Mouse (Mus musculus) liver, embryonic 14.5 days (tissue): ENCODE results near the gene Col1a1. TPM values are rescaled to one million over a fixed set of nuclear protein-coding genes. Genes with fewer than 3 reads are reported as not detected.

Experiments
- ATAC-seq: fragments of 200-750 bp; cut with Nextera tagmentation; 2 replicates; pipeline ENCODE4 v1.8.0; 2017; ENCODE audit warnings: moderate number of reproducible peaks, mild to moderate bottlenecking, moderate library complexity; ENCODE audit not compliant: insufficient read depth
- DNase-seq, 3 experiments: peaks; one replicate each; pipeline ENCODE4 v3.0.0-alpha.2; 2012 to 2013; ENCODE audit warnings: low read depth in 3 of 3, low spot score in 3 of 3
- H3K27ac ChIP-seq: fragments of 300-500 bp; sonication (generic); 2 replicates; pipeline ENCODE4 v1.5.1; 2014; ENCODE audit warnings: moderate library complexity, mild to moderate bottlenecking, control low read depth, inconsistent platforms
- H3K27me3 ChIP-seq: fragments of 300-500 bp; sonication (generic); 2 replicates; pipeline ENCODE4 v1.6.1; 2014; ENCODE audit warnings: mild to moderate bottlenecking, low read length, moderate library complexity; ENCODE audit not compliant: control insufficient read depth, insufficient read depth
- H3K36me3 ChIP-seq: fragments of 300-500 bp; sonication (generic); replicated peaks from 2 replicates; pipeline ENCODE4 v1.6.1; 2014; ENCODE audit warnings: low read depth; ENCODE audit not compliant: control insufficient read depth, insufficient read depth
- H3K4me1 ChIP-seq, 2 experiments: fragments of 200-500 bp in 1 of 2; fragments of 300-500 bp in 1 of 2; sonication (generic) in 1 of 2; replicated peaks; 2 replicates each; pipeline ENCODE4 v1.6.1; 2012 to 2014; ENCODE audit warnings: antibody characterized with exemption in 1 of 2, inconsistent platforms in 1 of 2, low read length in 1 of 2; ENCODE audit not compliant: control insufficient read depth in 2 of 2, insufficient read depth in 2 of 2
- H3K4me2 ChIP-seq: fragments of 300-500 bp; sonication (generic); 2 replicates; pipeline ENCODE4 v1.6.1; 2014; ENCODE audit warnings: low read depth, mild to moderate bottlenecking, control low read depth, moderate library complexity
- H3K4me3 ChIP-seq, 2 experiments: fragments of 200-500 bp in 1 of 2; fragments of 300-500 bp in 1 of 2; sonication (generic) in 1 of 2; 2 replicates each; pipeline ENCODE4 v1.5.1; 2012 to 2014; ENCODE audit warnings: low read depth in 2 of 2, low read length in 2 of 2, mild to moderate bottlenecking in 2 of 2, control low read depth in 1 of 2, inconsistent platforms in 1 of 2, moderate library complexity in 1 of 2; ENCODE audit not compliant: insufficient read depth in 1 of 2
- H3K9ac ChIP-seq: fragments of 300-500 bp; sonication (generic); replicated peaks from 2 replicates; pipeline ENCODE4 v1.6.1; 2014; ENCODE audit warnings: mild to moderate bottlenecking, control low read depth, moderate library complexity
- H3K9me3 ChIP-seq: fragments of 300-500 bp; sonication (generic); 2 replicates; pipeline ENCODE4 v1.6.1; 2016; ENCODE audit warnings: low read length, mixed read lengths; ENCODE audit not compliant: control insufficient read depth
- CTCF ChIP-seq: IDR thresholded peaks from 2 replicates; pipeline ENCODE4 v1.5.1; 2016; ENCODE audit warnings: antibody characterized with exemption, low read depth, control low read depth
- EP300 ChIP-seq: IDR thresholded peaks from 2 replicates; pipeline ENCODE4 v1.6.1; 2016; ENCODE audit warnings: antibody characterized with exemption, low read depth
- WGBS: fragments of 180-500 bp; shearing (Covaris S2); extraction: QIAGEN DNeasy Blood & Tissue Kit; methylation state at CpG from one replicate; pipeline ENCODE4 v1.1.7; 2014; ENCODE audit not compliant: insufficient replicate concordance; 5-methylcytosine and 5-hydroxymethylcytosine counted together
- polyA plus RNA-seq, 2 experiments: library from polyadenylated mRNA; depleted of rRNA in 1 of 2; stranded (reverse) in 1 of 2; unstranded in 1 of 2; fragments of >200 nt; fragmentation: Nextera tagmentation in 1 of 2; extraction: Ambion mirVana in 1 of 2; gene quantifications; 2 replicates each; pipeline versions ENCODE4 v1.2.1 to v1.2.3; 2012 to 2014

The Col1a1 gene
- polyA plus RNA-seq, 2 experiments = 14.1 to 30.8 TPM

DNA sequence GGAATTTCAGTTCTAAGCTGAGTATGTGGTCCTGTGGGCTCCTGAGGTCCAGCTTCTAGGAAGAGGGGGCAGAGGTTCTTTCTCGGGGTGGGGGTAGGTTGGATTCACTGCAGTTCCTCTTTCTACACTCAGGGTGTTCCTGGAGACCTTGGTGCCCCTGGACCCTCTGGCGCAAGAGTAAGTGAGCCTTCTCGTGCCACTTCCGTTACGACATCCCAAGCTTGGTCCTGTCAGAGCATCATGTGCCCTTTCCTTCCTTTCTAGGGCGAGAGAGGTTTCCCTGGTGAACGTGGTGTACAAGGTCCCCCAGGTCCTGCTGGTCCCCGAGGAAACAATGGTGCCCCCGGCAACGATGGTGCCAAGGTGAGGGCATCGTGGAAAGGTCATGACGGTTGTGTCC is 9.2 kb downstream of the Col1a1 start:
- Histone ChIP-seq H3K27me3 (no peaks in the 10 kb centered on the region; the same call in 1 of the 2 replicates), H3K9me3 (no peaks in the 10 kb centered on the region), H3K4me2 (no peak overlapping the region), H3K4me1 (no peaks in the 10 kb centered on the region), H3K27ac (no peak overlapping the region), H3K36me3 (no peaks in the 10 kb centered on the region), H3K4me3 (no peak overlapping the region), H3K9ac (no peak overlapping the region)
- ATAC-seq = no peak
- WGBS = 52% methylated on average over 12 of the region's 12 CpGs
- no peak for DNase-seq
- TF ChIP-seq EP300 = no peak
- no peak for TF ChIP-seq CTCF

DNA sequence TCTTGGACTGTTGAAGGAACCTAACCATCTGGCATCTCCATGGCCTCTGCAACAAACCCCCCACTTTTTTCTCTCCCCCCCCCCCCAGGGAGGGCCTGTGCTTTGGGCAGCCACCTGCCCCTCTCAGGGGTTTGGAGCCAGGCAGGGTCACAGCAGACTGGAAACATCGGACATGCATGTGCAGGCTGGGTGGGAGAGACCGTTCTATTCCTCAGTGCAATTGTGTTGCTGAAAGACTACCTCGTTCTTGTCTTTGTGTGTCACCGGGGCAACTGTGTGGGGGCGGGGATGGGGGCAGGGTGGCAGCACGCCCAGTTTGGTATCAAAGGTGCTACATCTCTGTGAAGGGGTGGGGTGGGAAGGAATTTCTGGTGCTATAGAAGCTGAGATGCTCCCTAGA is 16.1 kb downstream of the Col1a1 start:
- no peak overlapping the region for H3K4me3 ChIP-seq
- H3K9me3 ChIP-seq = no peaks in the 10 kb centered on the region
- no peaks in the 10 kb centered on the region for H3K36me3 ChIP-seq
- no peak overlapping the region for H3K9ac ChIP-seq
- no peaks in the 10 kb centered on the region for H3K27me3 ChIP-seq
- ATAC-seq (no peak), DNase-seq (no peak)
- no peak for TF ChIP-seq EP300
- TF ChIP-seq CTCF = no peak
- no peak overlapping the region for H3K4me2 ChIP-seq
- H3K27ac ChIP-seq = no peak overlapping the region
- H3K4me1 ChIP-seq = no peaks in the 10 kb centered on the region
- 15% methylated on average over 6 of the region's 6 CpGs for WGBS

- no peak overlapping the region for H3K4me3 ChIP-seq
- 0 out of 4 replicates have a peak, but pooled peaks cover 0 to 2% of the 10 kb centered on the region in 2 experiments for H3K4me1 ChIP-seq
- H3K4me2 ChIP-seq = no peak overlapping the region
- ATAC-seq (no peak), DNase-seq (no peak)
- H3K36me3 ChIP-seq = no peaks in the 10 kb centered on the region
- WGBS = 62% methylated on average over 9 of the region's 9 CpGs
- no peak overlapping the region for H3K9ac ChIP-seq
- TF ChIP-seq CTCF (no peak), EP300 (no peak)
- H3K27me3 ChIP-seq = no peaks in the 10 kb centered on the region
- H3K27ac ChIP-seq = no peak overlapping the region
- no peaks in the 10 kb centered on the region for H3K9me3 ChIP-seq
These were observed 19.1 kb downstream of the Col1a1 start for GRCm38 (mm10) chr11:94955103-94955502.

DNA sequence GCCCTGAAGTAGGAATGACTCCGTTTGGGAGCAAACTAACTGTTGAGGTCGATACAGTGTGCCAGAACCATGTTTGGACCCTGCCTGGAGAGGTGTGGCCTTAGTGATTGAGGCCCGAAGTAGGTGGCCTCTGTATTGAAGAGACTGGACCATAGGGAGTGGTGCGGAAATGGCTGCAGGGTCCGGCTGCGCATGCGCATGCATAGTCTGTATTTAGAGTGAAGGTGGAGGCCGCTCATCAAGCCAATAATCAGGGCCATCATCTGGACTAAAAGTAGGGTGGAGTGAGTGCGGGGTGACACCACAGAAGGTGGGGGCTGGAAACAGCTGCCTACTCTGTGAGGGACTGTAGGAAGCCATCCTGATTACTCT is 21.7 kb downstream of the Col1a1 start:
- DNase-seq = no peak
- no peak overlapping the region for H3K4me3 ChIP-seq
- no peaks in the 10 kb centered on the region for H3K36me3 ChIP-seq
- no peak for ATAC-seq
- H3K27me3 ChIP-seq = no peaks in the 10 kb centered on the region
- WGBS = 61% methylated on average over 9 of the region's 9 CpGs
- TF ChIP-seq EP300 (no peak), CTCF (no peak)
- no peak overlapping the region for H3K4me2 ChIP-seq
- H3K9me3 ChIP-seq = no peaks in the 10 kb centered on the region
- H3K9ac ChIP-seq = no peak overlapping the region
- no peak overlapping the region for H3K27ac ChIP-seq
- H3K4me1 ChIP-seq = 0 out of 4 replicates have a peak, but pooled peaks cover 0 to 2% of the 10 kb centered on the region in 2 experiments

DNA sequence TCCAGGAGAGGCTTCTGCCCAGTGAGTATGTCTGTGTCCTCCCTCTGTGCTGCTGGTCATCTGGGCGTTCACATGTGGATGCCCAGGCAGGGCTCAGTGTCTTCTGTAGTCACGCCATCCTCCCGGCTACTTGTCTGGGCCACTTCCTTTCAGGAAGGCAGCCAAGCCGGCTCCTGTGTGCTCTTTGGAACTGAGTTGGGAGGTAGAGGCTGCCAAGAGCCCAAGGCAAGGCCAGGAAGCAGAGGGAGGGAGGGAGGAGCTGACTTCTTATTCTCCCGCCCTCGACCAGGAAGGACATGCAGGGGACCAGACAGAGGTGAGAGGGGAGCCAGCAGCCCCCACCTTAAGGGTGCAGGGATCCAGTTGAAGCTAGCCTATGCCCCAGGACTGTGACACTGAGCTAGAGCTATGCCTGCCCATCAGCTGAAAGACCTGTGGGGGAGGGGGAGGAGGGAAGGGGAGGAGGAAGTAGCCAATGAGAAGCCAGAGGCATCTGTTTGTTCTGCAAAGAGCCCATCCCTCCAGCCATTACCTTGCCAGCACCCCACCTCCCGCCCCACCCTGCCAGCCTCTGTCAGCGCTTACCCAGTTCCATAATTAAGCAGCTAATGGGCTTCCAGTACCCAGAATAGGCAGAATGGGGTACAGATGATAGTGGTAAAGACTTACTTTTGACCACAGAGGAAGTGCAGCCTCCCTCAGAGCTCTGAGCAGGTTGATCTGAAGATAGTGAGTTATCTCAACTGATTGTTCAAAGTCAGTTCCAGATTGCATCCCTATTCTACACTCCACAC is 22.2 kb downstream of the Col1a1 start:
- DNase-seq = no peak
- no peak overlapping the region for H3K4me3 ChIP-seq
- no peak for TF ChIP-seq EP300
- WGBS = 15% methylated on average over 8 of the region's 8 CpGs
- no peak for ATAC-seq
- H3K36me3 ChIP-seq = no peaks in the 10 kb centered on the region
- no peak overlapping the region for H3K4me2 ChIP-seq
- no peaks in the 10 kb centered on the region for H3K27me3 ChIP-seq
- H3K9me3 ChIP-seq = no peaks in the 10 kb centered on the region
- H3K4me1 ChIP-seq = 0 out of 4 replicates have a peak, but pooled peaks cover 0 to 2% of the 10 kb centered on the region in 2 experiments
- H3K27ac ChIP-seq = no peak overlapping the region
- no peak overlapping the region for H3K9ac ChIP-seq
